Mouse (Mus musculus): ENCODE measurements around the gene Arhgap32.

Arhgap32 gene

GRCm38 (mm10) chr9:32250486-32250885 is 134.6 kb downstream of the Arhgap32 start:
- DNase-seq (ENCODE audit: low spot score in 2 of 2) = no peak

- DNase-seq (ENCODE audit: low spot score in 2 of 2) = no peak
Observed at GRCm38 (mm10) chr9:32253721-32254120, 137.8 kb downstream of the Arhgap32 start.

- no peak for DNase-seq (ENCODE audit: low spot score in 2 of 2)
Observed at GRCm38 (mm10) chr9:32257365-32257764, 141.4 kb downstream of the Arhgap32 start.

GRCm38 (mm10) chr9:32257882-32258281 is 141.9 kb downstream of the Arhgap32 start:
- DNase-seq (ENCODE audit: low spot score in 2 of 2) = no peak

- DNase-seq (ENCODE audit: low spot score in 2 of 2) = peak; percentile 33 to 66
Observed at GRCm38 (mm10) chr9:32271896-32272444, 156.0 kb downstream of the Arhgap32 start.

- DNase-seq (ENCODE audit: low spot score in 2 of 2) = no peak
Observed at GRCm38 (mm10) chr9:32278052-32278451, 162.1 kb downstream of the Arhgap32 start.

- no peak for DNase-seq (ENCODE audit: low spot score in 2 of 2)
Observed at GRCm38 (mm10) chr9:32279789-32280188, 163.9 kb downstream of the Arhgap32 start.

GRCm38 (mm10) chr9:32280456-32280855 is 164.5 kb downstream of the Arhgap32 start:
- peak in 1 of 2 experiments; percentile 1 for DNase-seq (ENCODE audit: low spot score in 2 of 2)

- DNase-seq (ENCODE audit: low spot score in 2 of 2) = no peak
Observed at GRCm38 (mm10) chr9:32283591-32283990, 167.7 kb downstream of the Arhgap32 start.

GRCm38 (mm10) chr9:32291618-32292017 is 175.7 kb downstream of the Arhgap32 start:
- DNase-seq (ENCODE audit: low spot score in 2 of 2) = no peak

- DNase-seq (ENCODE audit: low spot score in 2 of 2) = no peak
Observed at GRCm38 (mm10) chr9:32292686-32293085, 176.8 kb downstream of the Arhgap32 start.

- DNase-seq (ENCODE audit: low spot score in 2 of 2) = no peak
Observed at GRCm38 (mm10) chr9:32295061-32295800, 179.3 kb downstream of the Arhgap32 start.

- no peak for DNase-seq (ENCODE audit: low spot score in 2 of 2)
Observed at GRCm38 (mm10) chr9:32302501-32303150, 186.7 kb downstream of the Arhgap32 start.

- DNase-seq (ENCODE audit: low spot score in 2 of 2) = no peak
Observed at GRCm38 (mm10) chr9:32311786-32312185, 195.8 kb downstream of the Arhgap32 start.

GRCm38 (mm10) chr9:32312208-32312607 is 196.3 kb downstream of the Arhgap32 start:
- no peak for DNase-seq (ENCODE audit: low spot score in 2 of 2)

- DNase-seq (ENCODE audit: low spot score in 2 of 2) = no peak
Observed at GRCm38 (mm10) chr9:32314071-32314470, 198.1 kb downstream of the Arhgap32 start.

GRCm38 (mm10) chr9:32315999-32316398 is 200.1 kb downstream of the Arhgap32 start:
- no peak for DNase-seq (ENCODE audit: low spot score in 2 of 2)

All from natural killer cell, adult 2 months (primary cell).